Mouse (Mus musculus) adrenal gland, adult 8-10 months (tissue): ENCODE measurements around the gene Slc25a15. TPM values are rescaled to one million over a fixed set of nuclear protein-coding genes. Genes with fewer than 3 reads are reported as not detected.

Experiments used
- total RNA-seq, 4 experiments: library from RNA; stranded (reverse); gene quantifications; 2 replicates each; pipeline ENCODE4 v1.2.4; 2022

Slc25a15 gene
- total RNA-seq, 4 experiments from 2014 or later: 13.5 to 14.2 (median 13.9) TPM

Other genes starting within 250 kb of the Slc25a15 start
- gene Nek3, start 232.2 kb downstream of the Slc25a15 start, total RNA-seq: 10 to 100 TPM in 2 of 4 experiments, 1 to 10 TPM in 2; 5.2 to 16.0 (median 9.4) TPM
- gene Ckap2, start 212.8 kb downstream of the Slc25a15 start, total RNA-seq: 1 to 10 TPM; 1.4 to 5.5 (median 3.2) TPM
- 10 to 100 TPM; 33.9 to 47.7 (median 40.9) TPM for gene Vps36, start 205.8 kb downstream of the Slc25a15 start, total RNA-seq
- gene Thsd1, start 171.3 kb downstream of the Slc25a15 start, total RNA-seq: 1 to 10 TPM; 2.5 to 3.9 (median 3.2) TPM
- not detected for gene Tpte, start 115.2 kb downstream of the Slc25a15 start, total RNA-seq
- 10 to 100 TPM; 33.8 to 43.2 (median 41.5) TPM for gene Mrps31, start 12.8 kb upstream of the Slc25a15 start, total RNA-seq